Mouse (Mus musculus) heart, postnatal 0 days (tissue): ENCODE measurements around the gene Lgals4. TPM values are rescaled to one million over a fixed set of nuclear protein-coding genes. Genes with fewer than 3 reads are reported as not detected.

Experiments used
- ATAC-seq: fragments of 200-750 bp; cut with Nextera tagmentation; 2 replicates; pipeline ENCODE4 v1.8.0; 2017; ENCODE audit warnings: low read depth, moderate number of reproducible peaks, moderate library complexity; ENCODE audit not compliant: insufficient read depth
- DNase-seq: peaks from one replicate; pipeline ENCODE4 v3.0.0-alpha.2; 2016; ENCODE audit warnings: low spot score
- H3K27ac ChIP-seq: fragments of 300-500 bp; sonication (generic); 2 replicates; pipeline ENCODE4 v1.5.1; 2014; ENCODE audit warnings: low read depth, mild to moderate bottlenecking
- H3K27me3 ChIP-seq: fragments of 300-500 bp; sonication (generic); 2 replicates; pipeline ENCODE4 v1.6.1; 2014; ENCODE audit warnings: low read length, mixed read lengths; ENCODE audit not compliant: control insufficient read depth, insufficient read depth
- H3K36me3 ChIP-seq: fragments of 300-500 bp; sonication (generic); replicated peaks from 2 replicates; pipeline ENCODE4 v1.6.1; 2014; ENCODE audit warnings: low read length, mixed read lengths; ENCODE audit not compliant: control insufficient read depth, insufficient read depth
- H3K4me1 ChIP-seq: fragments of 300-500 bp; sonication (generic); 2 replicates; pipeline ENCODE4 v1.6.1; 2014; ENCODE audit warnings: antibody characterized with exemption; ENCODE audit not compliant: control insufficient read depth, insufficient read depth
- H3K4me2 ChIP-seq: fragments of 300-500 bp; sonication (generic); 2 replicates; pipeline ENCODE4 v1.6.1; 2014; ENCODE audit warnings: low read depth, mild to moderate bottlenecking, low read length, moderate library complexity
- H3K4me3 ChIP-seq: fragments of 300-500 bp; sonication (generic); 2 replicates; pipeline ENCODE4 v1.5.1; 2014; ENCODE audit warnings: low read depth, low read length
- H3K9ac ChIP-seq: fragments of 300-500 bp; sonication (generic); replicated peaks from 2 replicates; pipeline ENCODE4 v1.6.1; 2014; ENCODE audit warnings: low read depth, low read length, mixed read lengths
- H3K9me3 ChIP-seq: fragments of 300-500 bp; sonication (generic); replicated peaks from 2 replicates; pipeline ENCODE4 v1.6.1; 2016; ENCODE audit warnings: low read length; ENCODE audit not compliant: control insufficient read depth
- CTCF ChIP-seq: IDR thresholded peaks from 2 replicates; pipeline ENCODE4 v1.5.1; 2016; ENCODE audit warnings: antibody characterized with exemption, control low read depth, low read depth
- EP300 ChIP-seq: IDR thresholded peaks from 2 replicates; pipeline ENCODE4 v1.6.1; 2016; ENCODE audit warnings: antibody characterized with exemption, low read depth
- WGBS: fragments of 180-500 bp; shearing (Covaris S2); extraction: QIAGEN DNeasy Blood & Tissue Kit; methylation state at CpG from one replicate; pipeline ENCODE4 v1.1.7; 2014; 5-methylcytosine and 5-hydroxymethylcytosine counted together
- polyA plus RNA-seq: library from polyadenylated mRNA; unstranded; fragments of >200 nt; fragmentation: Nextera tagmentation; extraction: Ambion mirVana; gene quantifications from 2 replicates; pipeline ENCODE4 v1.2.1, GENCODE M21; 2015
- total RNA-seq: library from RNA; depleted of rRNA; stranded (reverse); fragments of >200 nt; gene quantifications from 2 replicates; pipeline ENCODE4 v1.2.3, GENCODE M21; 2014; ENCODE audit warnings: low replicate concordance

Lgals4 gene
- total and polyA plus RNA-seq, 2 experiments from 2014 or later: 24.1 to 30.9 TPM

GRCm38 (mm10) chr7:28795832-28796231 lies 37.8 kb upstream of the Lgals4 start:
- Histone ChIP-seq H3K4me1 (peaks cover 3% of the 10 kb centered on the region; the same call in 1 of the 2 replicates), H3K4me2 (peak overlapping the region; percentile 58), H3K9ac (no peak overlapping the region), H3K9me3 (no peaks in the 10 kb centered on the region), H3K36me3 (no peaks in the 10 kb centered on the region), H3K27ac (peak overlapping the region; percentile 76), H3K27me3 (no peaks in the 10 kb centered on the region), H3K4me3 (peak overlapping the region; percentile 26)
- DNase-seq (no peak), ATAC-seq (no peak)
- 59% methylated on average over 15 of the region's 15 CpGs for WGBS
- TF ChIP-seq CTCF (no peak), EP300 (0 out of 2 replicates have a peak, but pooled peaks have one; percentile 46)

GRCm38 (mm10) chr7:28796562-28796975 lies 37.1 kb upstream of the Lgals4 start:
- TF ChIP-seq EP300 (no peak), CTCF (peak; percentile 98)
- WGBS: 11% methylated on average over 32 of the region's 32 CpGs
- no peaks in the 10 kb centered on the region for H3K27me3 ChIP-seq

GRCm38 (mm10) chr7:28799994-28800393 lies 33.7 kb upstream of the Lgals4 start:
- peaks cover 24% of the 10 kb centered on the region for H3K4me1 ChIP-seq
- ATAC-seq (no peak), DNase-seq (no peak)
- H3K9me3 ChIP-seq: no peaks in the 10 kb centered on the region
- no peak overlapping the region for H3K27ac ChIP-seq
- no peak for TF ChIP-seq CTCF
- no peak for TF ChIP-seq EP300
- 84% methylated on average over 9 of the region's 9 CpGs for WGBS
- H3K4me3 ChIP-seq: no peak overlapping the region
- no peaks in the 10 kb centered on the region for H3K27me3 ChIP-seq
- no peak overlapping the region for H3K9ac ChIP-seq
- H3K36me3 ChIP-seq: no peaks in the 10 kb centered on the region
- H3K4me2 ChIP-seq: no peak overlapping the region

More at GRCm38 (mm10) chr7:28796562-28796975, 37.1 kb upstream of the Lgals4 start:
- Histone ChIP-seq H3K9me3 (no peaks in the 10 kb centered on the region), H3K4me3 (peak overlapping the region; percentile 26), H3K9ac (peak overlapping the region; percentile 47), H3K4me1 (peaks cover 3% of the 10 kb centered on the region; the same call in 1 of the 2 replicates), H3K36me3 (no peaks in the 10 kb centered on the region), H3K4me2 (peak overlapping the region; percentile 58), H3K27ac (peak overlapping the region; percentile 76)
- ATAC-seq (peak; percentile 85), DNase-seq (peak; percentile 67)

GRCm38 (mm10) chr7:28801451-28801850 lies 32.2 kb upstream of the Lgals4 start:
- Histone ChIP-seq H3K36me3 (no peaks in the 10 kb centered on the region), H3K4me1 (peaks cover 22% of the 10 kb centered on the region), H3K4me2 (no peak overlapping the region), H3K9ac (no peak overlapping the region), H3K27me3 (no peaks in the 10 kb centered on the region), H3K4me3 (no peak overlapping the region), H3K9me3 (no peaks in the 10 kb centered on the region), H3K27ac (peak overlapping the region; percentile 90)
- TF ChIP-seq CTCF: no peak
- TF ChIP-seq EP300: no peak
- ATAC-seq (no peak), DNase-seq (no peak)
- 52% methylated on average over 3 of the region's 3 CpGs for WGBS

GRCm38 (mm10) chr7:28801901-28802670 lies 31.6 kb upstream of the Lgals4 start:
- Histone ChIP-seq H3K36me3 (no peaks in the 10 kb centered on the region), H3K4me3 (no peak overlapping the region), H3K9me3 (no peaks in the 10 kb centered on the region), H3K27ac (peak overlapping the region; percentile 90), H3K27me3 (no peaks in the 10 kb centered on the region), H3K4me1 (peaks cover 25% of the 10 kb centered on the region), H3K9ac (no peak overlapping the region), H3K4me2 (no peak overlapping the region)
- ATAC-seq: peak; percentile 53
- TF ChIP-seq CTCF: no peak
- TF ChIP-seq EP300: 0 out of 2 replicates have a peak, but pooled peaks have one; percentile 29
- 24% methylated on average over 10 of the region's 10 CpGs for WGBS
- peak; percentile 74 for DNase-seq
